Comparison of ENCODE assay signal across 30 mouse cellular contexts in the genomic region with DNA sequence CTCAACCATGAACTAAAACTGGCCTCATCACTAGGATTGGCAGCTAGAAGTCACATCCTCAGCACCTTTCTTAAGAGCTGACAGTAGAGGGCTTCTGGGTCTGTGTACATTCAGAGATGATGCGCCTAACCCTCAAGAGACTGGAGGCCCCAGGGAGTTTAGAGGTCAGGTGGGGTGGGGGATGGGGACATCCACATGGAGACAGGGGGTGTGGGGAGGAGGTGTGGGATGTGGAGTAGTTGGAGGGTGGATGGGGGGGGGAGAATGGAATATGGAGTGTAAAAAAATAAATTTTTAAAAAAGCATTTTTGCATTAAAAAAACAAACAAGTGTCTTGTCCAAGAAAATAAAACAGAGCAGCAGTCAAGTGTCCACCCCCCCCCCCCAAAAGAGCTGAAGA.
"Had no signal": no experiment of that assay in that cellular context is flagged by ENCODE, and none has a peak within 500 bp of the region (broad histone marks: within the 10 kb centered on the region; RNA-seq: fewer than 3 reads in every experiment).

No protein-coding gene starts in this region.

- H3K27ac ChIP-seq: heart, embryonic 13.5 days; heart, embryonic 15.5 days; hindbrain, embryonic 10.5 days; hindbrain, embryonic 12.5 days; hindbrain, embryonic 13.5 days; hindbrain, embryonic 14.5 days; hindbrain, embryonic 15.5 days; hindbrain, postnatal 0 days; intestine, embryonic 15.5 days; kidney, embryonic 15.5 days; kidney, postnatal 0 days; layer of hippocampus, adult 2 months; left cerebral cortex, adult 2 months had no signal

- H3K4me3 ChIP-seq: heart, embryonic 12.5 days; heart, embryonic 13.5 days; heart, embryonic 15.5 days; hindbrain, embryonic 10.5 days; hindbrain, embryonic 12.5 days; hindbrain, embryonic 13.5 days; hindbrain, embryonic 15.5 days; intestine, embryonic 15.5 days; kidney, embryonic 15.5 days; layer of hippocampus, adult 2 months; left cerebral cortex, adult 2 months had no signal

- H3K4me1 ChIP-seq: heart, embryonic 12.5 days; heart, embryonic 13.5 days; heart, embryonic 15.5 days; hindbrain, embryonic 10.5 days; hindbrain, embryonic 12.5 days; hindbrain, embryonic 13.5 days; hindbrain, embryonic 15.5 days; intestine, embryonic 15.5 days; kidney, embryonic 15.5 days had no signal

- H3K36me3 ChIP-seq: heart, embryonic 12.5 days; heart, embryonic 13.5 days; heart, embryonic 15.5 days; hindbrain, embryonic 10.5 days; hindbrain, embryonic 12.5 days; hindbrain, embryonic 13.5 days; hindbrain, embryonic 15.5 days; intestine, embryonic 15.5 days; kidney, embryonic 15.5 days had no signal

- H3K4me2 ChIP-seq: heart, embryonic 11.5 days; heart, embryonic 12.5 days; heart, embryonic 13.5 days; heart, embryonic 15.5 days; hindbrain, embryonic 12.5 days; hindbrain, embryonic 13.5 days; hindbrain, embryonic 14.5 days; hindbrain, embryonic 15.5 days; intestine, embryonic 15.5 days; kidney, embryonic 15.5 days had no signal

- H3K27me3 ChIP-seq: heart, embryonic 12.5 days; heart, embryonic 13.5 days; heart, embryonic 15.5 days; hindbrain, embryonic 12.5 days; hindbrain, embryonic 13.5 days; hindbrain, embryonic 15.5 days; intestine, embryonic 15.5 days; kidney, embryonic 15.5 days had no signal

- DNase-seq: heart, postnatal 10 days; heart, postnatal 14 days; heart, postnatal 4 days; kidney, adult 11 months; kidney, adult 18-20 months; kidney, adult 2 months; kidney, adult 8-10 months; kidney, adult 9 months; kidney, postnatal 10 days; kidney, postnatal 14 days; kidney, postnatal 25 days; kidney, postnatal 36 days; kidney, postnatal 4 days; layer of hippocampus, adult 9-11 months; layer of hippocampus, postnatal 36 days had no signal

- H3K9me3 ChIP-seq: heart, embryonic 12.5 days; heart, embryonic 13.5 days; heart, embryonic 15.5 days; hindbrain, embryonic 10.5 days; hindbrain, embryonic 12.5 days; hindbrain, embryonic 13.5 days; hindbrain, embryonic 15.5 days; intestine, embryonic 15.5 days; kidney, embryonic 15.5 days had no signal

- H3K9ac ChIP-seq: heart, embryonic 12.5 days; heart, embryonic 13.5 days; heart, embryonic 15.5 days; hindbrain, embryonic 12.5 days; hindbrain, embryonic 13.5 days; hindbrain, embryonic 14.5 days; hindbrain, embryonic 15.5 days; intestine, embryonic 15.5 days; kidney, embryonic 15.5 days had no signal
